In genomic region chr6:29882870-29883269, GRCm38 (mm10) we compare ENCODE assay signal across 28 mouse cellular contexts. TPM values are rescaled to one million over a fixed set of nuclear protein-coding genes. Genes with fewer than 3 reads are reported as not detected.
DNase-seq lines count a peak whose midpoint lies in the region; ATAC-seq and TF ChIP-seq lines count a peak whose summit lies in the region.
"Had no signal": no experiment of that assay in that cellular context is flagged by ENCODE, and none has a peak within 500 bp of the region (broad histone marks: within the 10 kb centered on the region; RNA-seq: fewer than 3 reads in every experiment).

No protein-coding gene starts in this region.

- no peak for TF ChIP-seq EP300 in heart, adult 2 months (IDR thresholded peaks at IDR 0.05; ENCODE audit: insufficient read depth, low read depth, low read length)

- no peak for DNase-seq in heart, embryonic 10.5 days (ENCODE audit: low spot score)
- DNase-seq in heart, adult 2 months = no peak
- DNase-seq in heart, adult 9 months (ENCODE audit: low spot score in 2 of 2) = no peak
- peak; percentile 39 for DNase-seq in right cerebral cortex, adult 18-20 months
- no peak for DNase-seq in right cerebral cortex, postnatal 10 days (ENCODE audit: low spot score in 2 of 2)
- no peak for DNase-seq in ovary, adult 18-20 months (ENCODE audit: low spot score)
- DNase-seq: adrenal gland, postnatal 14 days; cerebellum, adult 11-12 months; cerebellum, adult 9-11 months; embryo, embryonic 11 days; gastrocnemius, postnatal 10 days; kidney, adult 2 months; kidney, postnatal 36 days; liver; lung, embryonic 14.5 days; lung, postnatal 14 days; thymus, postnatal 4 days had no signal

- peaks cover 7% of the 10 kb centered on the region for H3K36me3 ChIP-seq in heart, embryonic 10.5 days
- H3K36me3 ChIP-seq in heart, adult 2 months (ENCODE audit: control insufficient read depth, insufficient read depth, low read length) = peaks cover 2% of the 10 kb centered on the region
- H3K36me3 ChIP-seq in heart, embryonic 15.5 days = 0 out of 2 replicates have a peak, but pooled peaks cover 5% of the 10 kb centered on the region
- H3K36me3 ChIP-seq: liver, embryonic 15.5 days; midbrain, embryonic 15.5 days had no signal

- H3K4me3 ChIP-seq in heart, embryonic 10.5 days = no peak overlapping the region
- H3K4me3 ChIP-seq in heart, adult 2 months = no peak overlapping the region
- no peak overlapping the region for H3K4me3 ChIP-seq in heart, embryonic 15.5 days
- H3K4me3 ChIP-seq: embryonic facial prominence, embryonic 12.5 days; hindbrain, embryonic 12.5 days; intestine, embryonic 15.5 days; layer of hippocampus, adult 2 months; liver, embryonic 15.5 days; midbrain, embryonic 15.5 days; neural tube, embryonic 15.5 days had no signal

- no peak for TF ChIP-seq CTCF in heart, adult 2 months (IDR thresholded peaks at IDR 0.05)

- H3K27ac ChIP-seq in heart, embryonic 10.5 days = peak overlapping the region; percentile 80; the same call in 1 of the 2 replicates
- no peak overlapping the region; the same call in 1 of the 2 replicates for H3K27ac ChIP-seq in heart, adult 2 months
- peak overlapping the region; percentile 92 for H3K27ac ChIP-seq in heart, embryonic 15.5 days
- H3K27ac ChIP-seq: embryonic facial prominence, embryonic 12.5 days; hindbrain, embryonic 12.5 days; hindbrain, postnatal 0 days; layer of hippocampus, adult 2 months; liver, embryonic 15.5 days; midbrain, embryonic 15.5 days; neural tube, embryonic 15.5 days had no signal

- no peak overlapping the region for H3K4me2 ChIP-seq in heart, embryonic 15.5 days
- H3K4me2 ChIP-seq: embryonic facial prominence, embryonic 12.5 days; hindbrain, embryonic 12.5 days; intestine, embryonic 15.5 days; liver, embryonic 15.5 days; lung, embryonic 14.5 days; midbrain, embryonic 15.5 days; neural tube, embryonic 15.5 days had no signal

- intact Hi-C loops in heart, adult 2 months (cut with DNase I) = loop anchor here (2.0 kb wide), 1 partner anchor 20 kb away; no protein-coding TSS in a partner anchor

- no peak for TF ChIP-seq POLR2A in heart, adult 2 months (IDR thresholded peaks at IDR 0.05; ENCODE audit: insufficient read depth, low read depth, low read length)

- WGBS in heart, embryonic 10.5 days = 76% methylated on average over 6 of the region's 6 CpGs
- 64% methylated on average over 6 of the region's 6 CpGs for WGBS in heart, adult 2 months
- WGBS in heart, embryonic 15.5 days = 61% methylated on average over 6 of the region's 6 CpGs

- no peaks in the 10 kb centered on the region for H3K27me3 ChIP-seq in heart, embryonic 10.5 days (ENCODE audit: insufficient read depth, poor library complexity, severe bottlenecking)
- no peaks in the 10 kb centered on the region for H3K27me3 ChIP-seq in heart, adult 2 months (ENCODE audit: control insufficient read depth, insufficient read depth, low read length)
- no peaks in the 10 kb centered on the region for H3K27me3 ChIP-seq in heart, embryonic 15.5 days
- H3K27me3 ChIP-seq: embryonic facial prominence, embryonic 12.5 days; hindbrain, embryonic 12.5 days; intestine, embryonic 15.5 days; liver, embryonic 15.5 days; midbrain, embryonic 15.5 days; neural tube, embryonic 15.5 days had no signal

- H3K9me3 ChIP-seq in heart, embryonic 10.5 days = no peaks in the 10 kb centered on the region
- H3K9me3 ChIP-seq in heart, embryonic 15.5 days (replicated peaks) = no peaks in the 10 kb centered on the region
- H3K9me3 ChIP-seq: embryonic facial prominence, embryonic 12.5 days; hindbrain, embryonic 12.5 days; intestine, embryonic 15.5 days; liver, embryonic 15.5 days; midbrain, embryonic 15.5 days; neural tube, embryonic 15.5 days had no signal

- peaks cover 26% of the 10 kb centered on the region for H3K4me1 ChIP-seq in heart, embryonic 10.5 days
- no peaks in the 10 kb centered on the region; the same call in 1 of the 2 replicates for H3K4me1 ChIP-seq in heart, adult 2 months (ENCODE audit: control insufficient read depth, insufficient read depth, low read length)
- H3K4me1 ChIP-seq in heart, embryonic 15.5 days (replicated peaks) = peaks cover 31% of the 10 kb centered on the region
- H3K4me1 ChIP-seq: embryonic facial prominence, embryonic 12.5 days; hindbrain, embryonic 12.5 days; intestine, embryonic 15.5 days; liver, embryonic 15.5 days; midbrain, embryonic 15.5 days; neural tube, embryonic 15.5 days had no signal

- no peaks in the 10 kb centered on the region for H3K79me2 ChIP-seq in heart, adult 2 months (replicated peaks; ENCODE audit: control insufficient read depth, insufficient read depth, low read length)

- H3K9ac ChIP-seq in heart, adult 2 months (ENCODE audit: low read depth, low read length) = no peak overlapping the region
- no peak overlapping the region for H3K9ac ChIP-seq in heart, embryonic 15.5 days
- H3K9ac ChIP-seq: embryonic facial prominence, embryonic 12.5 days; hindbrain, embryonic 12.5 days; intestine, embryonic 15.5 days; liver, embryonic 15.5 days; lung, embryonic 14.5 days; midbrain, embryonic 15.5 days; neural tube, embryonic 15.5 days had no signal

- ATAC-seq in heart, embryonic 15.5 days (replicated peaks; ENCODE audit: insufficient number of reproducible peaks, insufficient read depth, low FRiP score, low read depth) = no peak
- ATAC-seq: CD4-positive, CD25-positive, alpha-beta regulatory T cell, adult 4 months; forebrain, embryonic 14.5 days; hindbrain, postnatal 0 days; intestine, embryonic 15.5 days; midbrain, embryonic 15.5 days had no signal

RNA-seq across cellular contexts. Expression of gene Strip2, which starts 33.9 kb away (rescaled TPM):
- polyA plus RNA-seq in heart, embryonic 10.5 days (2016; fragmentation: Nextera tagmentation; extraction: Ambion mirVana) = 7.3 and 19.5 TPM in 2 replicates
- 10 to 100 TPM; 46.9 to 49.8 TPM for total RNA-seq in heart, adult 2 months (2021)
- polyA plus RNA-seq in heart, adult 2 months (2012; rRNA removed) = 24.2 and 42.5 TPM in 2 replicates
- polyA plus RNA-seq in heart, embryonic 15.5 days (2015; fragmentation: Nextera tagmentation; extraction: Ambion mirVana) = 53.2 and 63.1 TPM in 2 replicates
